Mouse (Mus musculus): ENCODE measurements around the gene Bcat1. TPM values are rescaled to one million over a fixed set of nuclear protein-coding genes. Genes with fewer than 3 reads are reported as not detected.

The Bcat1 gene
- polyA plus RNA-seq, 1 experiment: 84.2 TPM

- peaks cover 48% of the 10 kb centered on the region for H3K36me3 ChIP-seq (ENCODE audit: control insufficient read depth, insufficient read depth)
- no peak overlapping the region for H3K4me3 ChIP-seq
- TF ChIP-seq POLR2A (IDR thresholded peaks at IDR 0.05; ENCODE audit: insufficient read length, low read depth) (no peak), MAX (IDR thresholded peaks at IDR 0.05; ENCODE audit: low read depth) (no peak), REST (IDR thresholded peaks at IDR 0.05; ENCODE audit: insufficient read depth, insufficient read length) (no peak), MYOD1 (IDR thresholded peaks at IDR 0.05; ENCODE audit: control insufficient read depth in 1 of 3, insufficient read length in 2 of 3, low read depth in 2 of 3) (no peak), USF1 (IDR thresholded peaks at IDR 0.05; ENCODE audit: low read depth) (no peak), POLR2AphosphoS2 (IDR thresholded peaks at IDR 0.05; ENCODE audit: insufficient read length, low read depth) (no peak), TCF3 (IDR thresholded peaks at IDR 0.05; ENCODE audit: insufficient read length, low read depth) (no peak), MYOG (IDR thresholded peaks at IDR 0.05; ENCODE audit: control insufficient read depth in 1 of 3, insufficient read depth in 1 of 3, insufficient read length in 2 of 3, low read depth in 2 of 3) (no peak), TCF12 (IDR thresholded peaks at IDR 0.05; ENCODE audit: insufficient read depth, poor library complexity, severe bottlenecking) (no peak), SRF (IDR thresholded peaks at IDR 0.05; ENCODE audit: control insufficient read depth, insufficient read length, low read depth) (no peak), E2F4 (IDR thresholded peaks at IDR 0.05; ENCODE audit: insufficient read depth) (no peak), CEBPB (IDR thresholded peaks at IDR 0.05; ENCODE audit: insufficient read depth, poor library complexity, severe bottlenecking) (no peak)
- H3K27me3 ChIP-seq (ENCODE audit: control insufficient read depth, insufficient read depth, insufficient read length): no peaks in the 10 kb centered on the region
- no peak overlapping the region for H3ac ChIP-seq (ENCODE audit: control insufficient read depth, insufficient read length)
- H3K79me2 ChIP-seq (ENCODE audit: control insufficient read depth, insufficient read depth): no peaks in the 10 kb centered on the region
- H3K4me2 ChIP-seq (ENCODE audit: low read depth): no peak overlapping the region
These were observed 61.0 kb downstream of the Bcat1 start for GRCm38 (mm10) chr6:145014944-145015343.

GRCm38 (mm10) chr6:145012699-145013098, 63.3 kb downstream of the Bcat1 start:
- Histone ChIP-seq H3K27me3 (ENCODE audit: control insufficient read depth, insufficient read depth, insufficient read length) (no peaks in the 10 kb centered on the region), H3ac (ENCODE audit: control insufficient read depth, insufficient read length) (no peak overlapping the region), H3K4me3 (no peak overlapping the region), H3K79me2 (ENCODE audit: control insufficient read depth, insufficient read depth) (no peaks in the 10 kb centered on the region), H3K4me2 (ENCODE audit: low read depth) (no peak overlapping the region), H3K36me3 (ENCODE audit: control insufficient read depth, insufficient read depth) (peaks cover 58% of the 10 kb centered on the region)
- TF ChIP-seq TCF3 (IDR thresholded peaks at IDR 0.05; ENCODE audit: insufficient read length, low read depth) (no peak), SRF (IDR thresholded peaks at IDR 0.05; ENCODE audit: control insufficient read depth, insufficient read length, low read depth) (no peak), TCF12 (IDR thresholded peaks at IDR 0.05; ENCODE audit: insufficient read depth, poor library complexity, severe bottlenecking) (no peak), POLR2AphosphoS2 (IDR thresholded peaks at IDR 0.05; ENCODE audit: insufficient read length, low read depth) (no peak), USF1 (IDR thresholded peaks at IDR 0.05; ENCODE audit: low read depth) (no peak), MAX (IDR thresholded peaks at IDR 0.05; ENCODE audit: low read depth) (no peak), REST (IDR thresholded peaks at IDR 0.05; ENCODE audit: insufficient read depth, insufficient read length) (no peak), MYOD1 (IDR thresholded peaks at IDR 0.05; ENCODE audit: control insufficient read depth in 1 of 3, insufficient read length in 2 of 3, low read depth in 2 of 3) (no peak), MYOG (IDR thresholded peaks at IDR 0.05; ENCODE audit: control insufficient read depth in 1 of 3, insufficient read depth in 1 of 3, insufficient read length in 2 of 3, low read depth in 2 of 3) (no peak), CEBPB (IDR thresholded peaks at IDR 0.05; ENCODE audit: insufficient read depth, poor library complexity, severe bottlenecking) (no peak), E2F4 (IDR thresholded peaks at IDR 0.05; ENCODE audit: insufficient read depth) (no peak), POLR2A (IDR thresholded peaks at IDR 0.05; ENCODE audit: insufficient read length, low read depth) (no peak)

- no peaks in the 10 kb centered on the region for H3K79me2 ChIP-seq (ENCODE audit: control insufficient read depth, insufficient read depth)
These were observed 64.8 kb downstream of the Bcat1 start for GRCm38 (mm10) chr6:145011141-145011540.

GRCm38 (mm10) chr6:145009859-145010818, 65.8 kb downstream of the Bcat1 start:
- H3K79me2 ChIP-seq (ENCODE audit: control insufficient read depth, insufficient read depth): no peaks in the 10 kb centered on the region
- no peak overlapping the region for H3ac ChIP-seq (ENCODE audit: control insufficient read depth, insufficient read length)
- peaks cover 53% of the 10 kb centered on the region for H3K36me3 ChIP-seq (ENCODE audit: control insufficient read depth, insufficient read depth)
- H3K4me3 ChIP-seq: no peak overlapping the region
- H3K27me3 ChIP-seq (ENCODE audit: control insufficient read depth, insufficient read depth, insufficient read length): no peaks in the 10 kb centered on the region
- no peak overlapping the region for H3K4me2 ChIP-seq (ENCODE audit: low read depth)
- TF ChIP-seq TCF12 (IDR thresholded peaks at IDR 0.05; ENCODE audit: insufficient read depth, poor library complexity, severe bottlenecking): no peak
- no peak for TF ChIP-seq SRF (IDR thresholded peaks at IDR 0.05; ENCODE audit: control insufficient read depth, insufficient read length, low read depth)
- TF ChIP-seq POLR2AphosphoS2 (IDR thresholded peaks at IDR 0.05; ENCODE audit: insufficient read length, low read depth): no peak
- TF ChIP-seq REST (IDR thresholded peaks at IDR 0.05; ENCODE audit: insufficient read depth, insufficient read length): no peak
- no peak for TF ChIP-seq CEBPB (IDR thresholded peaks at IDR 0.05; ENCODE audit: insufficient read depth, poor library complexity, severe bottlenecking)
- TF ChIP-seq TCF3 (IDR thresholded peaks at IDR 0.05; ENCODE audit: insufficient read length, low read depth): no peak
- no peak for TF ChIP-seq USF1 (IDR thresholded peaks at IDR 0.05; ENCODE audit: low read depth)
- TF ChIP-seq POLR2A (IDR thresholded peaks at IDR 0.05; ENCODE audit: insufficient read length, low read depth): no peak
- no peak for TF ChIP-seq MYOG (IDR thresholded peaks at IDR 0.05; ENCODE audit: control insufficient read depth in 1 of 3, insufficient read depth in 1 of 3, insufficient read length in 2 of 3, low read depth in 2 of 3)
- TF ChIP-seq MYOD1 (IDR thresholded peaks at IDR 0.05; ENCODE audit: control insufficient read depth in 1 of 3, insufficient read length in 2 of 3, low read depth in 2 of 3): no peak
- TF ChIP-seq E2F4 (IDR thresholded peaks at IDR 0.05; ENCODE audit: insufficient read depth): no peak
- no peak for TF ChIP-seq MAX (IDR thresholded peaks at IDR 0.05; ENCODE audit: low read depth)

More at GRCm38 (mm10) chr6:145011141-145011540, 64.8 kb downstream of the Bcat1 start:
- H3K4me2 ChIP-seq (ENCODE audit: low read depth): no peak overlapping the region
- H3K36me3 ChIP-seq (ENCODE audit: control insufficient read depth, insufficient read depth): peaks cover 57% of the 10 kb centered on the region
- TF ChIP-seq POLR2AphosphoS2 (IDR thresholded peaks at IDR 0.05; ENCODE audit: insufficient read length, low read depth) (no peak), POLR2A (IDR thresholded peaks at IDR 0.05; ENCODE audit: insufficient read length, low read depth) (no peak), SRF (IDR thresholded peaks at IDR 0.05; ENCODE audit: control insufficient read depth, insufficient read length, low read depth) (no peak), MYOD1 (IDR thresholded peaks at IDR 0.05; ENCODE audit: control insufficient read depth in 1 of 3, insufficient read length in 2 of 3, low read depth in 2 of 3) (no peak), REST (IDR thresholded peaks at IDR 0.05; ENCODE audit: insufficient read depth, insufficient read length) (no peak), CEBPB (IDR thresholded peaks at IDR 0.05; ENCODE audit: insufficient read depth, poor library complexity, severe bottlenecking) (no peak), TCF3 (IDR thresholded peaks at IDR 0.05; ENCODE audit: insufficient read length, low read depth) (no peak), MYOG (IDR thresholded peaks at IDR 0.05; ENCODE audit: control insufficient read depth in 1 of 3, insufficient read depth in 1 of 3, insufficient read length in 2 of 3, low read depth in 2 of 3) (no peak), USF1 (IDR thresholded peaks at IDR 0.05; ENCODE audit: low read depth) (no peak), E2F4 (IDR thresholded peaks at IDR 0.05; ENCODE audit: insufficient read depth) (no peak), TCF12 (IDR thresholded peaks at IDR 0.05; ENCODE audit: insufficient read depth, poor library complexity, severe bottlenecking) (no peak), MAX (IDR thresholded peaks at IDR 0.05; ENCODE audit: low read depth) (no peak)
- H3K4me3 ChIP-seq: no peak overlapping the region
- no peak overlapping the region for H3ac ChIP-seq (ENCODE audit: control insufficient read depth, insufficient read length)
- no peaks in the 10 kb centered on the region for H3K27me3 ChIP-seq (ENCODE audit: control insufficient read depth, insufficient read depth, insufficient read length)

Data from myocyte (in vitro differentiated cells).